Mouse (Mus musculus): ENCODE data around the gene Abcc4.

DNA sequence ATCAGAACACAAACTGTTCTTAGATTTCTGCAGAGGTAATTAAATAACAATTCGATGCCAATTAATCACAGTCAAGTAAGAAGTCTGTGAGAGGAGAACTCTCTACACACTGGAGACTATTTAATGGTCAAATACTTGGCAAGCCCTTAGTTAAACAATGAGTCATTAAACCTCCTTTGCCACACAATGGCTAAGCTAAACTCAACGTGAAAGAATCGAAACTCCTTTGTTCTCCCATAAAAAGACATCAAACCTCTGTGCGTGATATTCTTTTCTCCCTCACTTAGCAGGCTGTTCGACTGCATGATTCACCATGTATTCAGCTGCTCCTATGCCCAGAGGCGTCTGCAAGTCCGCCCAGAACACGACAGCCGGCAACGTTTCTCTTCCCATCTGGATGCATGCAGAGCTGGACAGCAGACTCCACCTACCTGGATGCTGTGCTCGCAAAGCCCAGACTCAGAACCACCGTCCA is 139.8 kb downstream of the Abcc4 start:
- TF ChIP-seq POLR2A (IDR thresholded peaks at IDR 0.05; ENCODE audit: borderline replicate concordance, extremely low read depth, low read depth, low read length) (no peak), CTCF (IDR thresholded peaks at IDR 0.05; ENCODE audit: insufficient read depth, low read length) (no peak)

All from lung, adult 2 months (tissue).